In the genomic region with DNA sequence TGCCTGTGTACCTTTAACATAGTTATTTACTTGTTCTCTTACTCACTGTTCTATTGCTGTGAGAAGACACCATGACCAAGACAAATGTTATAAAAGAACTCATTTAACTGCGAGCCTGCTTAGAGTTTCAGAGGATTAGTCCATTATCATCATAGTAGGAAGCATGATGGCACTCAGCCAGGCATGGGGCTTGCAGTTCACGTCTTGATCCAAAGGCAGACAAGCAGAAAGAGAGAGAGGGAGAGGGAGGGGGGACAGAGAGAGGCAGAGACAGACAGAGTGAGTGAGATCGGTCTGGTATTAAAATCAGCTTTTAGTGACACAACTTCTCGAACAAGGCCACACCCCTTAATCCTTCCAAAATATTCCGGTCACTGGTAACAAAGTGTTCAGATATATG, we compare ENCODE assay signal across 13 mouse cellular contexts.
"Had no signal": no experiment of that assay in that cellular context is flagged by ENCODE, and none has a peak within 500 bp of the region (broad histone marks: within the 10 kb centered on the region; RNA-seq: fewer than 3 reads in every experiment).

No protein-coding gene starts in this region.

- H3K9me3 ChIP-seq: kidney, embryonic 15.5 days; limb, embryonic 15.5 days; liver, embryonic 12.5 days; stomach, embryonic 15.5 days had no signal

- DNase-seq: kidney, adult 2 months; kidney, postnatal 14 days; lung, embryonic 14.5 days; lung, postnatal 10 days; lung, postnatal 4 days; right cerebral cortex, postnatal 14 days; thymus, postnatal 36 days had no signal

- H3K4me3 ChIP-seq: kidney, embryonic 15.5 days; limb, embryonic 15.5 days; liver, embryonic 12.5 days; myocyte; stomach, embryonic 15.5 days had no signal

- H3K27me3 ChIP-seq: kidney, embryonic 15.5 days; limb, embryonic 15.5 days; liver, embryonic 12.5 days; stomach, embryonic 15.5 days had no signal

- H3K4me2 ChIP-seq: kidney, embryonic 15.5 days; limb, embryonic 15.5 days; liver, embryonic 12.5 days; lung, embryonic 14.5 days; stomach, embryonic 15.5 days had no signal

- H3K4me1 ChIP-seq: kidney, embryonic 15.5 days; limb, embryonic 15.5 days; liver, embryonic 12.5 days; stomach, embryonic 15.5 days had no signal

- H3K36me3 ChIP-seq: kidney, embryonic 15.5 days; limb, embryonic 15.5 days; liver, embryonic 12.5 days; stomach, embryonic 15.5 days had no signal

- H3K9ac ChIP-seq: kidney, embryonic 15.5 days; limb, embryonic 15.5 days; liver, embryonic 12.5 days; lung, embryonic 14.5 days; stomach, embryonic 15.5 days had no signal

- H3K27ac ChIP-seq: kidney, embryonic 15.5 days; limb, embryonic 15.5 days; liver, embryonic 12.5 days; stomach, embryonic 15.5 days had no signal

- ATAC-seq: intestine, embryonic 16.5 days; liver, embryonic 12.5 days had no signal
